Mouse (Mus musculus): Measurements from ENCODE around the gene Rgs7.

Rgs7 gene

DNA sequence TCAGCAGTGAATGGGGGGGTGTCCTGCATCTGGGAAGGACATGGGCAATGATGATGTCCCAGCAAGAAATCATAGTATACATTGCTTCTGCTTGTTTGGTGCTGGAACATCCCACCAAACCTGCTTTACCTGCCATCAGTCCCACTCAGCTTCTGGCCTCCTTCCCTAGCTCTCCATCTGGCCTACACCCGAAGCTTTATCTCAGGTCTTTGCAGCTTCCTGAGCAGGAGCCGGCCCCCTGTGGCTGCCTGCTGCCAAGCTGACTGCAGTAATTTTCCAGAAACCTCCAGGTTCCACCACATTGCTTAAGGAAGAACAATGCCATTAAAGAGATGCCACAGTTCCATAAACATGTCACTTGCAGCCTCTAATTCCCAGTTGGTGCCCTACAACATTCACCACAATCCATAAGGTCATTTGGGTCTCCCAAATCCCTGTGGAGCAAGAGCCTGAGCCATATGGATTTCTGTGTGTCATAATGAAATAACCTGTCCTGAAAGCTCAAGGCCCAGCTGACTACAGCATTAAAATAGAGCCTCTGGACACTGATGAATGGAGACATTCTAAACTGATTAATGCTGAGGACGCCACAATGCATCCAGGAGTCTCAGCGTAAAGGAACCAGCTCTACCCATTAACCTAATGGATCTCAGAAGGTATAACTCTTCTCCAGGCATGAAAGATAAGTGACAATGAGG lies 60.8 kb downstream of the Rgs7 start:
- in situ Hi-C loops (cut with MboI, MseI), result no loop called here

DNA sequence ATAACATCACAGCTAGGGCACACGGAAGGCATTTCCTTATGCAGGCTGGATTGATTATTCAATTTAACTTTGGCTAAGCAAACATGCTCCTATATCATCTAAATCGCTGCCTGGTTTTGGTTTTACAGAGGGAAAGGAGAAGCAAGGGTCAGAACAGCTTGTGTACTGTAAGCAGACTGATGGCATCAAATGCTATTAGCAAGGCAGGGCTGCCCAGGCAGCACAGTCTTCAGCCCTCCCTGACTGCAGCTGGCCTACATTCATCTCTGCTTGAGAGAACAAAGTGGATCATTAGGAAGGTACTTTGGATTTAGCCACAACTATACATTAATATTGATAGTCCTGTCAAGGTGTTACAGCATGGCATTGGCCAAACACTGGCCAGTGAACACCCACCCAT lies 65.2 kb downstream of the Rgs7 start:
- in situ Hi-C loops (cut with MboI, MseI), result no loop called here

DNA sequence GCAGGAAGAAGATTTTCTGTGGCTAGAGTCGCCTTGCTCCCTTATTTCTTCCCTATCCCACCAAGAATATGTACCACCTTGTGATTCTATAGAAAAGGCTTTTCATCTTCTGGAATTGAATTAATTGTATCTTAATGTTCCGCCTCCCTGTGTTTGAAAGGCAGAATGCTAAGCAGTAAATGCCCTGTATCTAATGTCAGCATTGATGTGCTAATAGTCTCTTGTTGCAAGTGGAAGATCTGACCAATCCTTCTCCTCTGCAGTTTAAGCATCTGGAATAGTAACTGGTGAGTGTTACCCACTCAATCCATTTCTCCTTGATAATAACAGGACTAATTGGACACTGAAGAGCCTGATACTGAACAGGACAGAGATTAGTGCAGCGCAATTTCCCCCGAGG lies 65.9 kb downstream of the Rgs7 start:
- in situ Hi-C loops (cut with MboI, MseI), result no loop called here

DNA sequence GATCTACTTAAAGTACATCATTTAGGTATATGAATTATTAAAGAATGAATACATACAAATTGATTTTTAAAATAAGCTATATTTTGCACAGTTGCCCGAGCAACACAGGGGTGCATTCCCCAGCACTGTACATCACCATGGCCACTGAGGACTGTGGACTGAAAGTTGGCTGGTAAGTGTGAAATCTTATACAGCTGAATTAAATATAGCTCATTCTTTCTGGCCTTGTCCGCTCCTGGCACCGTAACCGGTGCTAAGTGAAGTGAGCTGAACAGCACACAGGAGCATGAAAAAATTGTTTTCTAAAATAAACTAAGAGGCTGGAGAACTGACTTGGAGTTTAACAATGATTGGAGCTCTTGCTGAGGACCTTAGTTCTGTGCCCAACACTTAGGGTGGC lies 71.4 kb downstream of the Rgs7 start:
- in situ Hi-C loops (cut with MboI, MseI), result no loop called here

DNA sequence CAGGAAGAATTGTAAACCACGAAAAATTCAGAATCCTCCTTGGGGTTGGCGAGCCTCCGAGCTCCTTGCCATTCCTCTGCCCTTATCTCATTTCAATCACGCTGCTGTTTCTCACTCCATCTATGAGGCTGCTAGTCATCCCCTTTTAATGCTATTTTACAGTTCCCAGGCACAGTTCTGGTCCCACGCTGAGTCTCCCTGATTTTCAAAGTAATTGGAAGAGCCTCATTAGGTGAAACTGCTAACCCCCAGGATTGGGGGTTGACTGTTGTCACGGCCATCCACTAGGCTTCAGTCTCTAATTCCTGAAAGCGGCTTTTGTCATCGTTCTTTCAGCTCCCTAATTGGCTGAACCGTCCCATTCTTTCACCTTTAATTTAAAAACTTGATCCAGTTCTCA lies 76.6 kb downstream of the Rgs7 start:
- in situ Hi-C loops (cut with MboI, MseI), result no loop called here

DNA sequence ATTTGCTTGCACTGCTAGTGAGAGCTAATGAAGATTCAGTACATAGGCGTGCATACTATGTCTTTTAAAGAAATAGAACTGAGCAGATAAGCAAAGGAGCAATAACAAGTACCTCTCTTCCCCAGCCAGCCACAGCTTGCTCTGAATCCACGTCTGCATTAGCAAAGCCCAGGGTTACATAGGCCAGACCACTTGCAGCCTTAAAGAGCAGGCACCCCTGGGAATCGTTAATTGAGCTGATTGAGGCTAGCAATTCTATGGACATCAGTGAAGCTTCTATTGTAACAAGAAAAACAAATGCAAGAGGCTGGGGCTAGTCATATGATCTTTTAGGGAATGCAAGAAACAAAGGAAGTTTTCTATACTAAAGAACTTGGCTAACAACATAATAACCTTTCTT lies 81.9 kb downstream of the Rgs7 start:
- in situ Hi-C loops (cut with MboI, MseI), result no loop called here

DNA sequence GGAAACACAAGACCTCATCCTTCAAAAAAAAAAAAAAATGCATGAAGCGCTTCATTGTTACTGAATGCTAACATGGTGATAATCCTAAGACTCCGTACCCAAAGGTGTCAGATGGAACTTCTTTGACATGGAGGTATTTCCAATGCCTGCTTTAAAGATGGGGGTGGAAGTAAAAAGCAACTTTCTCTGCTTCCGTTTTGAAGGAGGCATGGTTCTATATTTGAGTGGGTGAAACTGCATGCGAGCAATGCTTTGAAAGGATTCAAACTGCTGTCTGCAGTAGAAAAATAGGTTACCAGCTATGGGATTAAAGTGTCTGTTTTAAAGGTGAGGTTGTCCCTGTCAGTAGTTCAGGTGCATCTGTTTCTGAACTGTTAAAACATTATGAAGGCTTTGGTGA lies 100.4 kb downstream of the Rgs7 start:
- in situ Hi-C loops (cut with MboI, MseI), result no loop called here

DNA sequence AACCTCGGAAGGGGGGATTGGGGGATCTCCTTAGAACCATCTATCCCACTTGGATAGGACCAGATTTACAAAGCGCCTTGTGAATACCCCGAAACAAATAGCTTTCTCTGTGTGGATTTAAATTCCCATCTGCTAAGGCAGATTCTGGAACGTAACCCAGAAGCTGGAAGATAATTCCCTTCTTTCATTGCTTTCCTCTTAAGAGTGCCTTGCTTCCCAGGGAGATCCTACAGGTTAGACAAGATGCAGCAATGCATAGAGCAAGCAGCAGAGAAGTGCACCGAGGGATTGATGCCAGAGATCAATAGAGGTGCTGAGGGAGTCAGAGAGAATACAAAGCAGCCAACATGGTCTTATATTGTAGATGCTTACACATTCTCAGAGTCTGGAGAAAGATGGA lies 103.0 kb downstream of the Rgs7 start:
- in situ Hi-C loops (cut with MboI, MseI), result no loop called here

DNA sequence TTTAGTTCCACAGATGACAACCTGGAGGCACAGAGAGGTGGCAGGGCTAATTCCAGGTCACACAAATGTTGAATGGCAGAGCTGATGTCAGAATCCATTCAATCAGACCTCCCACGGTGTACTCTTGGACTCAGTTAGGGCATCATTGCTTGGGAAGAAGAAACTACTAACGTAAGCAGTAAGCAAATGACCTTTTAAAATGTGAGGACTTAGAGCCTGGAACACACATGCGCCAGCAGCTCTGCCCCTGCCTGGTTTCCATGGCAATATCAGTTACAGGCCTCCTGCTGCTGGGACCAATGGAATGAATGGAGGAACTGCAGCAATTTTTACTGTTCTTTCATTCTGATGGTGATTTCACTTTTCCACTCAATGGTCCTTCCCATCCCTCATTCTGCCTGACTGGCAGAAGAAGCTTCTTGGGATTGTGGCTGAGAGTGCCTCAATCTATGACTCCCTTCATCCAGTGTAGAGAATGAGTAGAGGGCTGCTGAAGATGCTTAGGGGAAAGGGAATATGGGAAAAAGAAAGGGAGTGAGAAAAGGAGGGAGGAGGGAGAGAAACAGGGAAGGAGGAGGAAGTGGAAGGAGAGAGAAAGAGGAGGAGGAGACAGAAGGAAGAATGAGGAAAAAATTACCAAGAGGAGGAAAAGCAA lies 106.6 kb downstream of the Rgs7 start:
- in situ Hi-C loops (cut with MboI, MseI), result no loop called here

DNA sequence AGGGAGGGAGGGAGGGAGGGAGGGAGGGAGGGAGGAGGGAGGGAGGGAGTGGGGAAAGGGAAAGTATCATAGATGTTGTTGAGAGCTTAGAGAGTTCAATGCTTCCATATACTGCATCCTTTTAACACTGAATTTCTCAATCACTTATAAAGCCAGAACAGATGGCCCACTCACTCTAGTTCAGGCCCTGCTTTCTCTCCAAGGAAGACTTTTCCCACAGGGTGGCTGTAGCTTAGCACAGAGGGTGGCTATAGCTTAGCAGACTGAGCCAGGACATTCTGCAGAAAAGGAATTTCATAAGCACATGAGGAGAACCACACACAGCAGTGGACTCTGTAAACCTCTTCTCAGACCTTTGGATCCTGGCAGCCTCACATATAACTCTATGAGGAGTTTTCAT lies 119.7 kb downstream of the Rgs7 start:
- in situ Hi-C loops (cut with MboI, MseI), result no loop called here

DNA sequence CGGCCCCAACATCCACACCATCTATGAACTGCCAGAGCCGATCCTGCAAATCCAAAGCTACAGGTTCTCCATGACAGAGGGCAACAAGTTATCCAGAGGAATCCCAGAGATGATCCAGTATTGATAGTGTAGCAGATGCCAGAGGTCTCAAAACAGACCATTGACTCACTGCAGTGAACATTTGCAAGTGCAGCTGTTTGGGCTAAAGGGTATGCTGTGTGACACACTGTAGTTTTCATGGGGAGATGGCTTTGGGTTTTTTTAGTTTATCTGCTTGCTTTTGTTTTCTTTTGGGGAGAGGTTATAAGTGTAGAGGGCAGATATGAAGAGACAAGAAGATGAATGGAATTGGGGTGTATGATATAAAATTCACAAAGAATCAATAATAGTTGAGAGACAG lies 124.2 kb downstream of the Rgs7 start:
- in situ Hi-C loops (cut with MboI, MseI), result no loop called here

DNA sequence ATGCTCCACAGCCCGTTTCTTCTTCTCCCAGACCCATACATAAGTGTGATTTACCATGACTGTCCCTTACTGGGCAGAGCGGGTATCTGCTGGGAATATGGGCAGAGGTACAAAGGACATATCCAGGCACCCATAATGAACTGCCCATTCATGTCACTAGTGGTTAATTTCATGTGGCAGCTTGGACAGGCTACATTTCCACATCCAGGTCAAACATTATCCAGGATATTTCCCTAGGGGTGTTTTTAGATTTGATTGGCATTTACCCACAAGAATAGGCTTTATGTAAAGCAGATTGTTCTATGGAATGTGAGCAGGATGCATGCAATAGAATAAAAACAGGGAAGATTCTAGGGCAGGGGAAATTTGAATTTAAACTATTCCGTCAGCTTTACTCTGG lies 128.7 kb downstream of the Rgs7 start:
- in situ Hi-C loops (cut with MboI, MseI), result no loop called here

DNA sequence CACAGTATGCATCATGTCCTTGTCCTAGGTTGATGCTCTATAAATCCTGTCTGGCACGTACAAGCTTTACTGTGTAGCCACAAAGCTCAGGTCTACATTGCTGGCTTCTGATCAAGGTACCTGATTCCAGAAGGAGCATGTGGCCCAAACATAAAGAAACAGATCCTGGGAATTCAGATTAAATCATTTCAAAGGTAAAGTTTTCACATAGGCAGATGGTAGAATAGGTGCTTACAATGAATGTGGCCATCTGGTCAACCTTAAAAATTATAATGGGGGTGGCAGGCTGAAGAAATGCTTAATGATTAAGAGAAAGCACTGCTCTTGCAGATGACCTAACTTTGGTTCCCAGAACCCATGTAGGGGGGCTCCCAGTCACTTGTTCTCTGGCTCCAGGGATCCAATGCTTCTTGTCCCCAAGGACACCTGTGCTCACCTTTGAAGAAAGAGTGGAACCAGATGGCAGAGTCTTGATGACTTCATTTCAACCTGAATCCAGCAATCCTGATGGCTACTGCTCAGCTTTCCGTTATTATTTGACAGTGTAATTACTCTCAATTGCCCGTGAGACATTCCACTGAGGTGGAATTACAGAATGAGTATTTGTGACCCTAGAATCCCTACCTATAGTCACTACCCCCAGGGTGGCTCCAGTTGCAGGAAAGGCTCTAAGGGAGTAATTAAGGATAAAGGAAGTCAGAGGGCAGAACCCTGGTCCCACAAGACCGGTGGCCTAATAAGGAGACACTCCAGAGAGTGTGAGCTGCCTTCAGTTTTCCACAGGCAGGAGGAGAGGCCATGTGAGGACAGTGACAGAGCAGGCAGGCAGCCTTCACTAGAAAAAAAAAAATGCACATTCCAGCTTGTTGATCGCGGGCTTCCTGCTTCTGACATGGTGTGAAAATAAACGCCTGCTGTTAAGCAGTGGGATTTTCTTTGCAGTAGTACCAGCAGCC lies 132.6 kb downstream of the Rgs7 start:
- in situ Hi-C loops (cut with MboI, MseI), result no loop called here

DNA sequence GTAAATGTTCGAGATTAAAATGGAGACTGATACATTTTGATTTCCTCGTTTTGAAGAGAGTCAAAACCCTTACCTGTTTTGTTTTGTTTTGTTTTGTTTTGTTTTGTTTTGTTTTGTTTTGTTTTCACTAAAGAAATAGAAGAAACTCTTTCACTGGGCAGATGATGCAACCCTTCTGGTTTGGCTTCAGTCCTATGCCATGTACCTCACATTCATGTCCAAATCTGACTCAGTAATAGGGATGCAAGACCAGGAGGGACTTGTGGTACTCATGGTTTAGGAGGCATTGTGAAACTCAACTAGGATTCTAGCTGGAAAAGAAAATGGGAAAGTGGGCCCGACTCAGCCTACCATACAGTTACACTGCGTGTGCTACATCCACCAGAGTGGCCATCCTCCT lies 139.4 kb downstream of the Rgs7 start:
- in situ Hi-C loops (cut with MboI, MseI), result no loop called here

DNA sequence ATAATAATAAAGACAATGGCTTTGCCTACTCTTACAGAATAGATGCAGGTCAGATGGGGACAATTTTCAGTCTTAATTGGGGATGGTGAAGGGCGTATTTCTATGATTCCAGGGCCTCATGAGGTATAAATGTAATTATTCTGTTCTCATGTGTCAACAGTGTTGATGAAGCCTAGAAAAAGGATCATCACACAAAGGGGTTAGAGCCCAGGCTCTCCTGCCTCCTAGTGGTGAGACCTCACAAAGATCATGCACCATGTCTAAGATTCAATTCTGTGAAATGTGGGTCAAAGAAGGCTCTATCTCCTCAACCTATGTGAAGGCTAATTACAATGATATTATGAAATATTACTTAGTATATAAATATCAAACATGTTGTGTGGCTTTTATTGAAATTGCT lies 146.1 kb downstream of the Rgs7 start:
- in situ Hi-C loops (cut with MboI, MseI), result no loop called here

DNA sequence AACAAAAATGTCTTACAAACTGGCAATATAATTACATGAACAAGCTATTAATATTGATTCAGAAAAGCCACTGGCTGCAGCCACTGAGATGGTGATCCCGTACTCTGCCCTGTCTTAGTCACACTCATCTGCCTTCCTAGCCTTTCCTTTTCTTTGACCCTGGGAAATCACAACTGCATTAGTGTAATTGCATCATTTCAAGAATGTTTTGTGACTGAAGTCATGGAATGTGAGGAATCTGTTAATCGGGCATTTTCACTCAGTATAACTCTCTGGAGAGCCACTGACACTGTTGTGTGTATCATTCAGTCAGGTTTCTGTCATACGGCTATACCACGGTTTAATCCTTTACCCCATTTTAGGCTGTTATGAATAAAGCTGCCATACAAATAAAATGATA lies 156.1 kb downstream of the Rgs7 start:
- in situ Hi-C loops (cut with MboI, MseI), result no loop called here

DNA sequence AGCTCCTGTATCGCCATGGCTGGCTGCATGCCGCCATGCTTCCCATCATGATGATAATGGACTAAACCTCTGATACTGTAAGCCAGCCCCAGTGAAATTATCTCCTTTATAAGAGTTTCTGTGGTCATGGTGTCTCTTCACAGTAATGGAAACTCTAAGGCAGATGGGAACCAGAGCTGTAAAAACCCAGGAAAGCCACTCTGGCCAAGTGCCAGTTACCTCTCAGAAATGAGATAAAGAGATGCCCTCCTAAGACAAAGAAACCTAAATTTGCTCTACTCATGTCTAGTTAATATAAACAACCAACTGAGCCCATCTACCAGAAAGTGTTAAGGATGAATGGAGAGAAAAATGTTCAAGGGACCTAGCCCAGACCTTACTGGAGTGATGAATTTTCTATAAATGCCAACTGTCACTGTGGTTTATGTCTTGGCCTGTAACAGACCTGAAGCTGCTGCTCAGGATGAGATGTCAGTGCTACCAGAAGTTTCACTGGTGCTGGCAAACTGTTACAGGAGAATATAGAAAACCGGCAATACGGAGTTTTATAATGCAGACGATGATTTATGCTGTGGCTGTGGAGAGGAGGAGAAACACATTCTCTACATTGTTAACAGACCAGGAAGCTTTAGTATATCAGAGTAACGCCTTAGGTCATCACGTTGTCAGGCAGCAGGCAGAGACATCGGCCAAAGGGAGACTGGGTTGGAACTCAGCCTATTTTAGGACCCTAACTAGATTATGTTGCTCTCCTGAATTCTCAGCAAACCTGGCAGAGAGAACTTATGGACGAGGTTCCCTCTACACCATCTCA lies 159.1 kb downstream of the Rgs7 start:
- in situ Hi-C loops (cut with MboI, MseI), result no loop called here

DNA sequence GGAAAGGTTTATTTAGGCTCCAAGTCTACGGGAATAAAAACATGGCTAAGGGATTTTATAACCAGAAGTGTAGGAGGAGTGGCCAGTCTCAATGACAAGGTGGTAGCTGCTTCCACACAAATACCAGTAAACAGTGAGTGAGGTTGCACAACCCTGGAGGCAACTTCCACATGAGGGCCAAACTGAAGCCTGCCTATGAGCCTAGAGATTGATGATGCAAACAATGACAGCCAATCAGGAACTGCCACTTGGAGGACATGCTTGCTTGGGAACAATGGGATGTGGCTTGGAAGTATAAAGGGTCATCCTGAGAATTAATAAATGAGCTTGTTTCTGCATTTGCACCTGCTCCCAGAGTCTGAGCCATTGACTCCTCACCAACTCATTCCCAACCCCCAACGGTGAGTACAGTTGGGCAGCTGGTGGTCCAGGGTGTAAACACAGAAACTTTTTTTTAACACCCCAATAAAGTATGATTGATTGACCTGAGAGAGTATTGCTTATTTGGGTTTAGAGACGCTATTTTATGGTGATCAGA lies 162.3 kb downstream of the Rgs7 start:
- in situ Hi-C loops (cut with MboI, MseI), result no loop called here

DNA sequence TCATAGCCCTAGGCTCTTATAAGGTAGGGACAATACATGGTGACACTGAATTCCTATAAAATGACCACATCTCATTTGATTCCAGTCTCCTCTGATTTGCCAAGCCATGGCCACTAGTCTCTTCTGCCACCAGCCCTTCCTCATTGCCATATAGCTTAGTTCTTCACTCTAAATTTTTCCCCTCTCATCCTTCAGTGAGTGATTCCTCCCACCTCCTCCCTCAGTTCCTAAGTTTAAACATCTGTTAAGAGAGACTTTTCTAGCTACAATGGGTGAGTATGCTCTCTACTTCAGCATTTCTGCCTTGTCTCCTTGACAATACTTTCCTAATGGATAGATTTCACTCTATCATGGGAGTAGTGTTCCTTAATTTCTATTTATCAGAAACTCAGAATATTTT lies 169.5 kb downstream of the Rgs7 start:
- in situ Hi-C loops (cut with MboI, MseI), result no loop called here

DNA sequence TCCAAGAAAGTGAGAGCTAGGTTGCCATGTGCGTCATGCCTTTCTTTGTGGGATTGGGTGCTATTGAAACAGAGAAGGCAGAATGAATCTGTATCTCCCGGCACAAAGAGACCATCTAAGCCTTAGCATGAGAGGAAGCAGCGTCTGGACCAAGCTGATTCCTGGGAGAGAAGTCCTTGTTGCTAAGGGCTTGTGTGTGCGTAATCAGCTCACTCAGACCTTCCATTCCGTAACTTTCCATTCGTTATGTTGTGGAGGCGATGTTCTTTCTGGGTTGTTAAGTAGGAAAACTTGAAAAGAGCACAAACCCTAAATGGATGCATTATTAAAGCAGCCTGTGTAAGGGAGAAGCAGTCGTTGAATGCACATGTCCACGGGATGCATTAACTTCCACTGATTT lies 173.1 kb downstream of the Rgs7 start:
- in situ Hi-C loops (cut with MboI, MseI), result no loop called here

DNA sequence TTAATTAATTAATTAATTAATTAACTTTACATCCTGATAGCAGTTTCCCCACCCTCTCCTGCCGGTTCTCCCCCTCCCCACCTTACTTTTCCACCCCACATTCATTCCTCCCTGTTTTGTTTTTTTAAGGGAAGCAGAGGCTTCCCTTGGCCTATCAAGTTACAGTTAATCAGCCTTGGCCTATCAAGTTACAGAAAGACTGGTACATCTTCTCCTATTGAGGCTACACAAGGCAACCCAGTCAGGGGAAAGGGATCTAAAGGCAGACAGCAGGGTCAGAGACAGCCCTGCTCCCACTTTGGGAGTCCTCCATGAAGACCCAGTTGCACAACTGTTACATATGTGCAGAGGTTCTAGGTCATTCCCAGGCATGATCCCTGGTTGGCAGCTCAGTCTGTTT lies 175.0 kb downstream of the Rgs7 start:
- in situ Hi-C loops (cut with MboI, MseI), result no loop called here

DNA sequence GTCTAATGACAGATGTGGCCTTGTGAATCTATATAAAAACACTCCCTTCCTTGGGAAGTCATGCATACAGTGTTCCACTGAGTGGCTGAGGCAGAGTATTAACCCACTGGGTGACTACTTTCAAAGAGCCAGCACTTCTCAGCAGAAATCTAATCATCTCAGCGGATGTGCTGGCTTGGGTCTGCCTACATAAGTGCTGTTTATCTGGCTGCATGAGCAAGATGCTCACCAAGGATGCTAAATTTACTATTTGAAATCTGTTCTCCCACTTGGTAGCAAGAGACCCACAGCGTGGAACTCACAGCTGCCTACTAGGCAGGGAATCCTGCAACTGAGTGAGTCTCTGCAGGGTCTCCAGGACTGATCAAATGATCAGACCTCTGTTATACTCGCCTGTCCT lies 184.7 kb downstream of the Rgs7 start:
- in situ Hi-C loops (cut with MboI, MseI), result no loop called here

All from T-helper 1 cell (primary cell).